Mouse (Mus musculus) CH12.LX (cell line): ENCODE measurements around the gene Rufy1. TPM values are rescaled to one million over a fixed set of nuclear protein-coding genes. Genes with fewer than 3 reads are reported as not detected.

Source experiments
- DNase-seq: peaks from one replicate; pipeline ENCODE4 v3.0.0-alpha.2; 2013; ENCODE audit errors: extremely low read depth
- H3K27ac ChIP-seq: 2 replicates; pipeline ENCODE4 v1.5.1; 2012; ENCODE audit warnings: low read depth, mild to moderate bottlenecking, control low read depth, moderate library complexity; ENCODE audit not compliant: insufficient read depth
- H3K27me3 ChIP-seq: replicated peaks from 2 replicates; pipeline ENCODE3; 2012; ENCODE audit warnings: inconsistent platforms
- H3K36me3 ChIP-seq, 2 experiments: replicated peaks in 1 of 2; 2 replicates each; pipeline versions ENCODE3 to v1.6.1; 2012; ENCODE audit warnings: inconsistent platforms in 1 of 2, low read length in 1 of 2, mild to moderate bottlenecking in 1 of 2, mixed read lengths in 1 of 2, moderate library complexity in 1 of 2; ENCODE audit not compliant: control insufficient read depth in 1 of 2, insufficient read depth in 1 of 2
- H3K4me1 ChIP-seq, 2 experiments: 2 replicates each; pipeline ENCODE4 v1.6.1; 2012; ENCODE audit warnings: inconsistent platforms in 1 of 2, moderate library complexity in 1 of 2; ENCODE audit not compliant: insufficient read depth in 2 of 2, control insufficient read depth in 1 of 2
- H3K4me2 ChIP-seq: 2 replicates; pipeline ENCODE4 v1.6.1; 2012; ENCODE audit warnings: low read depth, mild to moderate bottlenecking, control low read depth; ENCODE audit not compliant: poor library complexity, insufficient read depth, severe bottlenecking
- H3K4me3 ChIP-seq, 3 experiments: fragments of 150-350 bp in 1 of 3; sonication (generic) in 1 of 3; replicated peaks in 1 of 3; 2 replicates each; pipeline versions ENCODE3 to v1.5.1; 2011 to 2012; ENCODE audit warnings: low read depth in 2 of 3, low read length in 2 of 3, mild to moderate bottlenecking in 2 of 3, moderate library complexity in 2 of 3, control low read depth in 1 of 3, improper control_type of control experiment in 1 of 3, inconsistent platforms in 1 of 3, mixed read lengths in 1 of 3; ENCODE audit not compliant: poor library complexity in 1 of 3
- H3K79me2 ChIP-seq: replicated peaks from 2 replicates; pipeline ENCODE4 v1.6.1; 2012; ENCODE audit warnings: mild to moderate bottlenecking, moderate library complexity; ENCODE audit not compliant: control insufficient read depth, poor library complexity, insufficient read depth, severe bottlenecking; ENCODE audit errors: extremely low read depth
- H3K9ac ChIP-seq: 2 replicates; pipeline ENCODE4 v1.6.1; 2012; ENCODE audit warnings: low read depth, mild to moderate bottlenecking, control low read depth, moderate library complexity; ENCODE audit not compliant: insufficient read depth
- H3K9me3 ChIP-seq: replicated peaks from 2 replicates; pipeline ENCODE3; 2012; ENCODE audit warnings: low read length, inconsistent platforms, mixed read lengths
- CHD2 ChIP-seq: IDR thresholded peaks from 2 replicates; pipeline ENCODE4 v1.6.1; 2011; ENCODE audit warnings: low read length, improper control_type of control experiment
- CTCF ChIP-seq, 2 experiments: IDR thresholded peaks in 1 of 2; conservative IDR thresholded peaks in 1 of 2; 2 replicates each; pipeline ENCODE4 v1.5.1; 2011 to 2012; ENCODE audit warnings: low read depth in 2 of 2, low read length in 2 of 2, improper control_type of control experiment in 1 of 2, inconsistent platforms in 1 of 2, mild to moderate bottlenecking in 1 of 2, moderate library complexity in 1 of 2
- ELF1 ChIP-seq: IDR thresholded peaks from 2 replicates; pipeline ENCODE4 v1.6.1; 2014; ENCODE audit warnings: low read depth, mild to moderate bottlenecking, inconsistent platforms, low read length, improper control_type of control experiment
- EP300 ChIP-seq: IDR thresholded peaks from 2 replicates; pipeline ENCODE4 v1.6.1; 2011; ENCODE audit warnings: low read length, improper control_type of control experiment
- GABPA ChIP-seq: IDR thresholded peaks from 2 replicates; pipeline ENCODE4 v1.6.1; 2012; ENCODE audit warnings: low read depth, low read length, improper control_type of control experiment, inconsistent platforms; ENCODE audit not compliant: insufficient replicate concordance
- HCFC1 ChIP-seq: IDR thresholded peaks from 2 replicates; pipeline ENCODE4 v1.6.1; 2012; ENCODE audit warnings: low read depth, mild to moderate bottlenecking, inconsistent platforms, low read length, improper control_type of control experiment
- JUN ChIP-seq: IDR thresholded peaks from 2 replicates; pipeline ENCODE4 v1.6.1; 2011; ENCODE audit warnings: low read depth, mild to moderate bottlenecking, low read length, improper control_type of control experiment, moderate library complexity; ENCODE audit not compliant: insufficient read depth
- JUND ChIP-seq: conservative IDR thresholded peaks from 2 replicates; pipeline ENCODE4 v1.6.1; 2011; ENCODE audit warnings: low read depth, low read length, improper control_type of control experiment
- KAT2A ChIP-seq: IDR thresholded peaks from 2 replicates; pipeline ENCODE4 v1.6.1; 2012; ENCODE audit warnings: low read length, improper control_type of control experiment, inconsistent platforms; ENCODE audit not compliant: insufficient replicate concordance
- MAFK ChIP-seq: IDR thresholded peaks from 2 replicates; pipeline ENCODE4 v1.6.1; 2011; ENCODE audit warnings: low read length, improper control_type of control experiment; ENCODE audit not compliant: insufficient replicate concordance
- MEF2A ChIP-seq: IDR thresholded peaks from 2 replicates; pipeline ENCODE4 v1.6.1; 2014; ENCODE audit warnings: low read depth, mild to moderate bottlenecking, inconsistent platforms, low read length, improper control_type of control experiment, borderline replicate concordance
- MYC ChIP-seq: IDR thresholded peaks from 2 replicates; pipeline ENCODE4 v1.6.1; 2011; ENCODE audit warnings: low read depth, mild to moderate bottlenecking, improper control_type of control experiment, low read length
- NRF1 ChIP-seq: IDR thresholded peaks from 2 replicates; pipeline ENCODE4 v1.6.1; 2014; ENCODE audit warnings: low read depth, mild to moderate bottlenecking, inconsistent platforms, low read length, improper control_type of control experiment, moderate library complexity
- POLR2A ChIP-seq: IDR thresholded peaks from 2 replicates; pipeline ENCODE4 v1.6.1; 2011; ENCODE audit warnings: low read depth, mild to moderate bottlenecking, improper control_type of control experiment, low read length
- POLR2AphosphoS2 ChIP-seq: IDR thresholded peaks from 2 replicates; pipeline ENCODE4 v1.6.1; 2011; ENCODE audit warnings: low read depth, low read length, improper control_type of control experiment
- RAD21 ChIP-seq: IDR thresholded peaks from 2 replicates; pipeline ENCODE4 v1.6.1; 2011; ENCODE audit warnings: low read depth, mild to moderate bottlenecking, low read length, improper control_type of control experiment, moderate library complexity
- SIN3A ChIP-seq: IDR thresholded peaks from 2 replicates; pipeline ENCODE4 v1.6.1; 2012; ENCODE audit warnings: low read length, improper control_type of control experiment, inconsistent platforms
- TBP ChIP-seq: conservative IDR thresholded peaks from 2 replicates; pipeline ENCODE4 v1.6.1; 2011; ENCODE audit warnings: low read depth, low read length, improper control_type of control experiment
- TCF12 ChIP-seq: IDR thresholded peaks from 2 replicates; pipeline ENCODE4 v1.6.1; 2014; ENCODE audit warnings: low read depth, mild to moderate bottlenecking, inconsistent platforms, low read length, improper control_type of control experiment
- UBTF ChIP-seq: IDR thresholded peaks from 2 replicates; pipeline ENCODE4 v1.6.1; 2012; ENCODE audit warnings: low read depth, mild to moderate bottlenecking, inconsistent platforms, low read length, improper control_type of control experiment, moderate library complexity
- ZMIZ1 ChIP-seq: IDR thresholded peaks from 2 replicates; pipeline ENCODE4 v1.6.1; 2012; ENCODE audit warnings: low read depth, mild to moderate bottlenecking, inconsistent platforms, low read length, improper control_type of control experiment
- dilution Hi-C: fragments of 300-500 bp; cut with MboI; formaldehyde crosslinking; loops from 2 replicates; pipeline ENCODE4 v1.14.3; 2020; ENCODE audit warnings: low sequenced_read_pairs; ENCODE audit not compliant: extremely low pct_unique_long_range_greater_than_20kb, extremely low pct_ligation_motif_present
- in situ Hi-C: fragments of 300-500 bp; cut with MboI; formaldehyde crosslinking; loops from 3 replicates; pipeline ENCODE4 v1.14.3; 2019; ENCODE audit warnings: low sequenced_read_pairs, low pct_ligation_motif_present, low pct_unique_long_range_greater_than_20kb, mixed read lengths
- polyA plus RNA-seq: library from polyadenylated mRNA; unstranded; fragments of >175 nt; gene quantifications from 2 replicates; pipeline ENCODE4 v1.2.1, GENCODE M21; 2012; ENCODE audit warnings: low read depth; ENCODE audit not compliant: insufficient read length
- total RNA-seq, 2 experiments: library from RNA; depleted of rRNA; stranded (reverse); fragments of 300-350 nt in 1 of 2; fragments of >200 nt in 1 of 2; gene quantifications; 2 replicates each; pipeline ENCODE4 v1.2.3; 2012 to 2014

The Rufy1 gene
- total and polyA plus RNA-seq, 3 experiments: 11.0 to 21.3 (median 18.0) TPM

- Histone ChIP-seq H3K4me1 (no peaks in the 10 kb centered on the region), H3K27ac (no peak overlapping the region), H3K79me2 (no peaks in the 10 kb centered on the region), H3K9me3 (peaks cover 8% of the 10 kb centered on the region), H3K9ac (no peak overlapping the region), H3K27me3 (no peaks in the 10 kb centered on the region), H3K4me3 (no peak overlapping the region), H3K36me3 (no peaks in the 10 kb centered on the region), H3K4me2 (no peak overlapping the region)
- dilution Hi-C loops (no loop called here), in situ Hi-C loops (no loop called here)
- no peak for TF ChIP-seq SIN3A
- TF ChIP-seq UBTF: no peak
- TF ChIP-seq MYC: no peak
- no peak for TF ChIP-seq JUN
- TF ChIP-seq CTCF (conservative IDR thresholded peaks at IDR 0.05 in 1 of 2, IDR thresholded peaks at IDR 0.05 in 1 of 2; ENCODE audit: low read depth in 2 of 2, low read length in 2 of 2): no peak
- no peak for TF ChIP-seq NRF1
- no peak for TF ChIP-seq CHD2
- no peak for TF ChIP-seq GABPA
- TF ChIP-seq RAD21: no peak
- TF ChIP-seq ZMIZ1: no peak
- no peak for TF ChIP-seq MEF2A
- TF ChIP-seq TBP: no peak
- no peak for TF ChIP-seq POLR2A
- TF ChIP-seq EP300: no peak
- no peak for TF ChIP-seq KAT2A
- TF ChIP-seq TCF12: no peak
- TF ChIP-seq ELF1: no peak
- no peak for TF ChIP-seq MAFK
- TF ChIP-seq POLR2AphosphoS2: no peak
- TF ChIP-seq HCFC1: no peak
- no peak for DNase-seq
These were observed 71.7 kb downstream of the Rufy1 start for GRCm38 (mm10) chr11:50358950-50359861.

GRCm38 (mm10) chr11:50355395-50355794 lies 75.5 kb downstream of the Rufy1 start:
- Histone ChIP-seq H3K79me2 (no peaks in the 10 kb centered on the region), H3K4me2 (no peak overlapping the region), H3K4me1 (no peaks in the 10 kb centered on the region), H3K9me3 (peaks cover 12% of the 10 kb centered on the region), H3K4me3 (no peak overlapping the region), H3K27ac (no peak overlapping the region), H3K36me3 (no peaks in the 10 kb centered on the region), H3K27me3 (no peaks in the 10 kb centered on the region), H3K9ac (no peak overlapping the region)
- dilution Hi-C loops (no loop called here), in situ Hi-C loops (no loop called here)
- DNase-seq: no peak
- TF ChIP-seq GABPA (no peak), ELF1 (no peak), JUND (no peak), JUN (no peak)
